Mouse (Mus musculus) embryonic fibroblast, embryonic 13.5 days (primary cell): ENCODE measurements around the gene Glipr2.

ENCODE experiments used
- CTCF ChIP-seq: IDR thresholded peaks from 2 replicates; pipeline ENCODE4 v1.5.1; 2011; ENCODE audit warnings: mild to moderate bottlenecking, control low read depth, low read length, moderate library complexity, borderline replicate concordance; ENCODE audit not compliant: insufficient read depth
- POLR2A ChIP-seq: IDR thresholded peaks from 2 replicates; pipeline ENCODE4 v1.6.1; 2011; ENCODE audit warnings: low read depth, mild to moderate bottlenecking, control low read depth, low read length, moderate library complexity

DNA sequence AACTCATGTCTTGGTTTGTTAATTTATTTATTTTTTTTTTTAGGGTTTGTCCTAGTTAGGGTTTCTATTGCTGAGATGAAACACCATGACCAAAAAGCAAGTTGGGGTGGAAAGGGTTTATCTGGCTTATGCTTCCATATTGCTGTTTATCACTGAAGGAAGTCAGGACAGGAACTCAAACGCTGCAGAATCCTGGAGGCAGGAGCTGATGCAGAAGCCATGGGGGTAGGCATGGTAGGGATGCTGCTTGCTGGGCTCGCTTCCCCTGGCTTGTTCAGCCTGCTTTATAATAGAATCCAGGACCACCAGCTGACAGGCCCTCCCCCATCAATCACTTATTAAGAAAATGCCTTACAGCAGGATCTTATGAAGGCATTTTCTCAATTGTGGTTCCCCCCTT lies 53.7 kb downstream of the Glipr2 start:
- TF ChIP-seq CTCF (no peak), POLR2A (no peak)
